Mouse (Mus musculus) heart, embryonic 15.5 days (tissue): ENCODE measurements around the gene Cog5. TPM values are rescaled to one million over a fixed set of nuclear protein-coding genes. Genes with fewer than 3 reads are reported as not detected.

Experiments
- ATAC-seq: fragments of 200-750 bp; cut with Nextera tagmentation; replicated peaks from 2 replicates; pipeline ENCODE4 v1.8.0; 2017; ENCODE audit warnings: low read depth, moderate TSS enrichment; ENCODE audit not compliant: insufficient number of reproducible peaks, insufficient read depth, low FRiP score
- H3K27ac ChIP-seq: fragments of 300-500 bp; sonication (generic); 2 replicates; pipeline ENCODE4 v1.5.1; 2015; ENCODE audit warnings: mild to moderate bottlenecking, inconsistent platforms
- H3K27me3 ChIP-seq: fragments of 300-500 bp; sonication (generic); 2 replicates; pipeline ENCODE4 v1.6.1; 2015; ENCODE audit warnings: inconsistent platforms
- H3K36me3 ChIP-seq: fragments of 300-500 bp; sonication (generic); 2 replicates; pipeline ENCODE4 v1.6.1; 2015; ENCODE audit warnings: mild to moderate bottlenecking, inconsistent platforms
- H3K4me1 ChIP-seq: fragments of 300-500 bp; sonication (generic); replicated peaks from 2 replicates; pipeline ENCODE4 v1.6.1; 2015; ENCODE audit warnings: inconsistent platforms
- H3K4me2 ChIP-seq: fragments of 300-500 bp; sonication (generic); 2 replicates; pipeline ENCODE4 v1.6.1; 2015; ENCODE audit warnings: inconsistent platforms, mild to moderate bottlenecking, moderate library complexity
- H3K4me3 ChIP-seq: fragments of 300-500 bp; sonication (generic); 2 replicates; pipeline ENCODE4 v1.5.1; 2015; ENCODE audit warnings: mild to moderate bottlenecking, inconsistent platforms
- H3K9ac ChIP-seq: fragments of 300-500 bp; sonication (generic); 2 replicates; pipeline ENCODE4 v1.6.1; 2015; ENCODE audit warnings: mild to moderate bottlenecking, inconsistent platforms
- H3K9me3 ChIP-seq: fragments of 300-500 bp; sonication (generic); replicated peaks from 2 replicates; pipeline ENCODE4 v1.6.1; 2016; ENCODE audit warnings: inconsistent platforms
- WGBS: fragments of 180-500 bp; shearing (Covaris S2); methylation state at CpG from one replicate; pipeline ENCODE4 v1.1.7; 2015; ENCODE audit warnings: mixed read lengths; 5-methylcytosine and 5-hydroxymethylcytosine counted together
- polyA plus RNA-seq: library from polyadenylated mRNA; unstranded; fragments of >200 nt; fragmentation: Nextera tagmentation; extraction: Ambion mirVana; gene quantifications from 2 replicates; pipeline ENCODE4 v1.2.1, GENCODE M21; 2015

The Cog5 gene
- polyA plus RNA-seq, 1 experiment from 2014 or later = 24.1 TPM

GRCm38 (mm10) chr12:31920464-31921405 lies 266.1 kb downstream of the Cog5 start:
- Histone ChIP-seq H3K27ac (no peak overlapping the region), H3K4me3 (no peak overlapping the region), H3K9me3 (no peaks in the 10 kb centered on the region), H3K36me3 (peaks cover 25% of the 10 kb centered on the region), H3K4me1 (peaks cover 13% of the 10 kb centered on the region), H3K4me2 (no peak overlapping the region), H3K9ac (no peak overlapping the region), H3K27me3 (no peaks in the 10 kb centered on the region)
- WGBS = 79% methylated on average over 18 of the region's 18 CpGs
- ATAC-seq = no peak

- Histone ChIP-seq H3K4me2 (no peak overlapping the region), H3K27me3 (no peaks in the 10 kb centered on the region), H3K36me3 (peaks cover 41% of the 10 kb centered on the region), H3K4me1 (no peaks in the 10 kb centered on the region), H3K9me3 (no peaks in the 10 kb centered on the region), H3K27ac (no peak overlapping the region), H3K9ac (no peak overlapping the region), H3K4me3 (no peak overlapping the region)
- WGBS = 55% methylated on average over 3 of the region's 3 CpGs
- ATAC-seq = no peak
Observed at GRCm38 (mm10) chr12:31924135-31924534, 269.5 kb downstream of the Cog5 start.

GRCm38 (mm10) chr12:31925343-31925742 lies 270.7 kb downstream of the Cog5 start:
- H3K9me3 ChIP-seq = no peaks in the 10 kb centered on the region
- no peak overlapping the region for H3K9ac ChIP-seq
- H3K27me3 ChIP-seq = no peaks in the 10 kb centered on the region
- no peak overlapping the region for H3K27ac ChIP-seq
- no peak for ATAC-seq
- H3K4me2 ChIP-seq = no peak overlapping the region
- H3K36me3 ChIP-seq = peaks cover 47% of the 10 kb centered on the region
- H3K4me3 ChIP-seq = no peak overlapping the region
- 80% methylated on average over 6 of the region's 6 CpGs for whole genome bisulfite sequencing
- H3K4me1 ChIP-seq = no peaks in the 10 kb centered on the region

GRCm38 (mm10) chr12:31926661-31927061 lies 272.0 kb downstream of the Cog5 start:
- no peak overlapping the region for H3K27ac ChIP-seq
- no peaks in the 10 kb centered on the region for H3K4me1 ChIP-seq
- H3K27me3 ChIP-seq = no peaks in the 10 kb centered on the region
- no peak overlapping the region for H3K9ac ChIP-seq
- no peak for ATAC-seq
- H3K36me3 ChIP-seq = peaks cover 60% of the 10 kb centered on the region
- H3K9me3 ChIP-seq = no peaks in the 10 kb centered on the region
- H3K4me3 ChIP-seq = no peak overlapping the region
- no peak overlapping the region for H3K4me2 ChIP-seq
- 48% methylated on average over 4 of the region's 4 CpGs for WGBS

GRCm38 (mm10) chr12:31928498-31928897 lies 273.8 kb downstream of the Cog5 start:
- Histone ChIP-seq H3K27me3 (no peaks in the 10 kb centered on the region), H3K4me1 (no peaks in the 10 kb centered on the region), H3K9me3 (no peaks in the 10 kb centered on the region), H3K9ac (no peak overlapping the region), H3K36me3 (peaks cover 73% of the 10 kb centered on the region), H3K4me3 (no peak overlapping the region), H3K4me2 (no peak overlapping the region), H3K27ac (no peak overlapping the region)
- WGBS = 79% methylated on average over 3 of the region's 3 CpGs
- no peak for ATAC-seq

- H3K9me3 ChIP-seq = no peaks in the 10 kb centered on the region
- no peak overlapping the region for H3K27ac ChIP-seq
- H3K36me3 ChIP-seq = peaks cover 74% of the 10 kb centered on the region
- H3K9ac ChIP-seq = no peak overlapping the region
- no peak for ATAC-seq
- 89% methylated on average over 3 of the region's 3 CpGs for WGBS
- H3K4me2 ChIP-seq = no peak overlapping the region
- no peak overlapping the region for H3K4me3 ChIP-seq
- H3K27me3 ChIP-seq = no peaks in the 10 kb centered on the region
- no peaks in the 10 kb centered on the region for H3K4me1 ChIP-seq
Observed at GRCm38 (mm10) chr12:31931818-31932217, 277.1 kb downstream of the Cog5 start.

- WGBS = 53% methylated on average over 6 of the region's 6 CpGs
- Histone ChIP-seq H3K36me3 (peaks cover 79% of the 10 kb centered on the region), H3K27ac (no peak overlapping the region), H3K4me2 (no peak overlapping the region), H3K27me3 (no peaks in the 10 kb centered on the region), H3K4me1 (no peaks in the 10 kb centered on the region), H3K9me3 (no peaks in the 10 kb centered on the region), H3K4me3 (no peak overlapping the region), H3K9ac (no peak overlapping the region)
- ATAC-seq = no peak
Observed at GRCm38 (mm10) chr12:31936657-31937300, 282.1 kb downstream of the Cog5 start.

GRCm38 (mm10) chr12:31937613-31938012 lies 282.9 kb downstream of the Cog5 start:
- Histone ChIP-seq H3K4me2 (no peak overlapping the region), H3K9me3 (no peaks in the 10 kb centered on the region), H3K27ac (no peak overlapping the region), H3K4me1 (no peaks in the 10 kb centered on the region), H3K27me3 (no peaks in the 10 kb centered on the region), H3K36me3 (peaks cover 78% of the 10 kb centered on the region), H3K9ac (no peak overlapping the region), H3K4me3 (no peak overlapping the region)
- no peak for ATAC-seq
- WGBS = 84% methylated on average over 3 of the region's 3 CpGs

- Histone ChIP-seq H3K27ac (no peak overlapping the region), H3K4me2 (no peak overlapping the region), H3K9ac (no peak overlapping the region), H3K4me3 (no peak overlapping the region), H3K27me3 (no peaks in the 10 kb centered on the region), H3K36me3 (peaks cover 78% of the 10 kb centered on the region), H3K9me3 (no peaks in the 10 kb centered on the region), H3K4me1 (no peaks in the 10 kb centered on the region; the same call in 1 of the 2 replicates)
- 91% methylated on average over 4 of the region's 4 CpGs for WGBS
- ATAC-seq = no peak
Observed at GRCm38 (mm10) chr12:31938391-31938997, 283.8 kb downstream of the Cog5 start.

GRCm38 (mm10) chr12:31939026-31939425 lies 284.4 kb downstream of the Cog5 start:
- no peak overlapping the region for H3K9ac ChIP-seq
- H3K27ac ChIP-seq = no peak overlapping the region
- no peak for ATAC-seq
- no peaks in the 10 kb centered on the region; the same call in 1 of the 2 replicates for H3K4me1 ChIP-seq
- peaks cover 74% of the 10 kb centered on the region for H3K36me3 ChIP-seq
- no peaks in the 10 kb centered on the region for H3K27me3 ChIP-seq
- H3K9me3 ChIP-seq = no peaks in the 10 kb centered on the region
- no peak overlapping the region for H3K4me2 ChIP-seq
- H3K4me3 ChIP-seq = no peak overlapping the region

GRCm38 (mm10) chr12:31943020-31943654 lies 288.5 kb downstream of the Cog5 start:
- H3K36me3 ChIP-seq = peaks cover 45% of the 10 kb centered on the region
- no peaks in the 10 kb centered on the region for H3K9me3 ChIP-seq

More at GRCm38 (mm10) chr12:31943020-31943654, 288.5 kb downstream of the Cog5 start:
- H3K4me3 ChIP-seq = no peak overlapping the region
- no peak overlapping the region for H3K9ac ChIP-seq
- ATAC-seq = no peak
- 75% methylated on average over 4 of the region's 4 CpGs for WGBS
- peaks cover 3% of the 10 kb centered on the region; the same call in 1 of the 2 replicates for H3K4me1 ChIP-seq
- H3K27me3 ChIP-seq = no peaks in the 10 kb centered on the region
- H3K4me2 ChIP-seq = no peak overlapping the region
- H3K27ac ChIP-seq = no peak overlapping the region
